Mouse (Mus musculus): ENCODE data around the gene Smyd1.
"Not testable (repeated sequence)": the region's sequence is repeated elsewhere in the genome, so short reads cannot be mapped to it uniquely, and the experiment has no call there.

Gene Smyd1

DNA sequence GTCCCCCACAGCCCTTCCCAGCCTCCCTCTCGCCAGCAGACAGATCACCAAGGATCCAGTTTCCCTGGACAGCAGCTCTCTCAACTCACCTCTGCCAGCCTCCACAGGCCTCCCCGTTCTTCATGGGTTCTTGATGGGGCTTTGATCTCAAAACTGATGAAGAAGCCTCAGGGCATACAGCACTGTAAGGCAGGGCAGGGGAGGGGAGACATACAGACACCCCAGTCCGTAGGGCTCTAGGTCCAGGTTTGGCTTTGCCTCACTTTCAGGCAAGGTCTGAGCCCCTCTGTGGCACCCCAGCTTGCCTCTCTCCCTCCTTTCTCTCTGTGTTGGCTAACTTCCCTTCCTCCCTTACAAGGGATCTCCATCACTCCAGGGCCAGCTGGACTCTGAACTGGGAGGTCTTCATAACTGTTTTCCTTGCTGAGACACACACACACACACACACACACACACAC, at the start of gene Smyd1:
Gene Smyd1 (minus strand): TSS at position 408 of the 458 bp plus-strand sequence.
- no peak for DNase-seq

DNA sequence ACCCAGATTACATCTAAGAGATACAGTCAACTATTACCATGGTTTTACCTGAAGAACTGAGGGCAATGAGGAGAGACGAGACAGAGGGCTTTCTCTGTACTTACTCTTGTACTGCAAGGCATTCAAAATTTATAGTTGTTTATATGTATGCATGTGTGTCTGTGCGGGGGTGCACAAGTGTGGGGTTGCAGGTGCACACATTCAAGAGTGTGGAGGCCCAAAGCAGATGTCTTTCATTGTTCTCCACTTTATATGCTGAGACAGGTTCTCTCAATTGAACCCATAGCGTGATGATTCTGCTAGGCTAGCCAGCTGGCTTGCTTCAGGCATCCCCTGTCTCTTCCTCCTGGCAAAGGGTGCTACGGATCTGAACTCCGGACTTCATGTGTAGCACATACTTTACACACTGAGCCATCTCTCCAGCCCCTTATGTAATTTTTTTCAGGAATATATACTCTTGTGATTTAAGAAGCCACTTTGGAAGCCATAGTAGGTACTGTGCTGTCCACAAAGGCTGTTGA, 49.1 kb upstream of the Smyd1 start:
- no peak for DNase-seq

- DNase-seq: no peak
These were observed 47.4 kb upstream of the Smyd1 start for GRCm38 (mm10) chr6:71369416-71369815.

GRCm38 (mm10) chr6:71363995-71364394, 42.0 kb upstream of the Smyd1 start:
- DNase-seq: no peak

DNA sequence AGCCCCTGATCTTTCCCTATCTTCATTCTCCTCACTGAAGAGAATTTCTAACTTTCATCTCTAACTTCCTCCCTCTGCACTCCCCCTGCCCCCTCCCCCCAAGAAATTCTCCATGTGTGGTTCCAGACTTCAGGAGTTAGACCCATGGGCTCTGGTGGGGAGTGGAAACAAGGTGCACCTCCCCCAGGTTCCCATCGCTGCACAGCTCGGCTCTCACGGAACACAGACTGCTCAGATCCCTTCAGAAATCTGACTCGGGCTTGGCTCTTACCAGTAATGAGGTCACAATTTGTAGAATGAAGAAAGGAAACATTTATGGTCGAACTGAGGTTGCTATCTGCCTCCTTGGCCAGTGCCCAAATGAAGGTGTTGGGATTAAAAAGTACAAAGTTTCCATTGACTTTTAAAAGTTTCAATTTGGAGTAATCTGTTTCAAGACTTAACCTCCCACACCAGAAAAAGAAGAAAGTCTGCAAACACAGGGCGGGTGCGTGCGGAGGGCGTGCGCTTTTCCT, 39.2 kb upstream of the Smyd1 start:
- no peak for DNase-seq

- no peak for DNase-seq
These were observed 38.7 kb upstream of the Smyd1 start for GRCm38 (mm10) chr6:71360751-71361150.

DNA sequence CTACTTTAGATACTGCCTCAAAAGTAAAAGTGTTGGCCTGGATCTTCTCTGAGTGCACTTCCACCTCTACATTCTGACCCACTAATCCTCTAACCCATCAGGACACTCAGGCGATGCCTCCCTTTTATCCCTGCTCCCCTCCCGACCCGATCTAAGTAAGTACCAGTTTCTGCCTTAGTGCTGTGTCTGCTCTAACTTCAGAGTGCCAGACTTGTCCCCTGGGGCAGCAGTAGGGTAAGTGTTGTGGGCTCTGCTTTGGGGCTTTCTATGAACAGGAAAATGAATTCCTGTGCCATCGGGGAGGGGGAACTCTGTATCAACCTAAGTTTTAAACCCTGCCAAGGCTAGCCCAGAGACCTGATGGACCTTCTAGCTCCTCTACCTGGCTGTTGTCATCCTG, 38.2 kb upstream of the Smyd1 start:
- no peak for DNase-seq

- DNase-seq: no peak
These were observed 35.5 kb upstream of the Smyd1 start for GRCm38 (mm10) chr6:71357493-71357892.

- DNase-seq: no peak
These were observed 31.7 kb upstream of the Smyd1 start for GRCm38 (mm10) chr6:71353722-71354121.

GRCm38 (mm10) chr6:71352866-71353427, 30.9 kb upstream of the Smyd1 start:
- DNase-seq: no peak

DNA sequence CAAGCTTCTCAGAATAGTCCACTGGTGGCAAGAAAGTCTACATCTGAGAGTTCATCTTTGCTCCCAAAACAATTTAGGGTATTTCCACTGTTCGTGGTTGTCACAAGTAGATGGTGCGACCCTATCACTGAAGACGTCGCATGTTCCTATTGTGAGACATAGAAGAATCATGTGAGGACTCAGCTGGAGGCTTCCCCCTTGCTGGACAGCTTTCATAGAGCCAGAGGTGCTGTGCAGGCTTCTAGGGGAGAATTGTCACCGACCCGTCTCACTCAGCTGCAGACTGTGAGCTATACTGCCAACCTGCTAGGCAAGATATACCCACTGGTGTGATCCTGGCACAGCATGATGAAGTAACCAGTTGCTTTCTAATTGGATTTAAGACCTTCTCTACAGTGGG, 30.2 kb upstream of the Smyd1 start:
- DNase-seq: no peak

DNA sequence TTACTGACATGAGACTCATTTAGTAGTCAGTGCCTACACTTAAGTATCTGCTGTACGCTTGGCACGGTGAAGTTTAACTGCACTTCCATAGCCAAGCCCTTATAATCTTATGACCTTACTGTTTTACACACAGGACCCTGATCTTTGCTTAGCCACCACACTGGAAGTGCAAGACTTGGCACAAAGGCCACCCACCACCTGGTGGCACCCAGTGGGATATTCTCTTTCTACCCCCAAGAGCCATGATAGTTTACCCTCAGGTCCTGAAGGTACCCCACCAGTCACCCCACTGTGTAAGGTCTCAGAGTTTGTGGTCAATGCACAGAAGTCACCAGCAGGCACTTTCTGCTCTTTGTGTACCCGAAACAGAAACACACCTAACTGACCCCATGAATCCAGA, 29.2 kb upstream of the Smyd1 start:
- no peak for DNase-seq

- no peak for DNase-seq
These were observed 26.0 kb upstream of the Smyd1 start for GRCm38 (mm10) chr6:71348006-71348405.

DNA sequence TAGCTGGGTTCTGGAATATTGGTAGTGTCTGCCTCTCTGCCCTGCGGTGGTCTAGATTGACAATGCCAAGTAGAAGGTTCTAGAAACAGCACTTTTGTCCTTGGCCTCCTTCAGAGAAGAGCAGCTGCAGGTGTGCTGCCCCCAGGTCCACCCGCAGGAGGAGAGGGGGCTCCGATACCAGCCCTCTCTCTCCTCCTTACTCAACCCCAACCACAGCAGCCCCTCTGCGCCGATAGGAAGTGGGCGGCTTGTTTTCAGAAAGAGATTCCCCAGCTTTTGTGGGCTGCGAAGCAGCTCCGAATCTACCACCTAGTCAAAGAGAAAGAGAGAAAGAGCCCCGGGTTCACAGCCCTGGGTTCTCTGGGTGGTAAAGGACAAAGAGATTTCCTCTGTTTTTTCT, 19.1 kb upstream of the Smyd1 start:
- DNase-seq: no peak

- no peak for DNase-seq
These were observed 17.3 kb upstream of the Smyd1 start for GRCm38 (mm10) chr6:71339351-71339750.

- DNase-seq: no peak
These were observed 16.9 kb upstream of the Smyd1 start for GRCm38 (mm10) chr6:71338941-71339340.

GRCm38 (mm10) chr6:71337666-71338065, 15.6 kb upstream of the Smyd1 start:
- no peak for DNase-seq

- no peak for DNase-seq
These were observed 11.7 kb upstream of the Smyd1 start for GRCm38 (mm10) chr6:71333578-71334273.

DNA sequence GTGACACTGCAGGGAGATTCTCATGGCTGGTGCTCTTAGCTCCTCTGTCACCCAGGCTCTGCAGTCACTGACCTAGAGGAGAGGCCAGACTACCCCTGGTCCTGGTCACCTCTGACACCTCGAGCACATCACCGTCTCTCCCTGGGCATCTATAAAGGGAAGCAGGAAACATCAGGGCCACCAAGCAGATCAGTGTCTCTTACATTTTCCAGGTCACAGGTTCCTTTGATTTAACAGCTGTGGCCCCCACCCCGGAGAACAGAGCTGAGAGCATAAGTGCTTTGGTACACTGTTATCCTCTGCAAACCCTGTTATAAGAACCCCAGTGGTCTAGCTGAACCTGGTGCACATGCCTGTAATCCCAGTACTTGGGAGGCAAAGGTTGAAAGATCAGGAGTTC, 11.0 kb upstream of the Smyd1 start:
- no peak for DNase-seq

DNA sequence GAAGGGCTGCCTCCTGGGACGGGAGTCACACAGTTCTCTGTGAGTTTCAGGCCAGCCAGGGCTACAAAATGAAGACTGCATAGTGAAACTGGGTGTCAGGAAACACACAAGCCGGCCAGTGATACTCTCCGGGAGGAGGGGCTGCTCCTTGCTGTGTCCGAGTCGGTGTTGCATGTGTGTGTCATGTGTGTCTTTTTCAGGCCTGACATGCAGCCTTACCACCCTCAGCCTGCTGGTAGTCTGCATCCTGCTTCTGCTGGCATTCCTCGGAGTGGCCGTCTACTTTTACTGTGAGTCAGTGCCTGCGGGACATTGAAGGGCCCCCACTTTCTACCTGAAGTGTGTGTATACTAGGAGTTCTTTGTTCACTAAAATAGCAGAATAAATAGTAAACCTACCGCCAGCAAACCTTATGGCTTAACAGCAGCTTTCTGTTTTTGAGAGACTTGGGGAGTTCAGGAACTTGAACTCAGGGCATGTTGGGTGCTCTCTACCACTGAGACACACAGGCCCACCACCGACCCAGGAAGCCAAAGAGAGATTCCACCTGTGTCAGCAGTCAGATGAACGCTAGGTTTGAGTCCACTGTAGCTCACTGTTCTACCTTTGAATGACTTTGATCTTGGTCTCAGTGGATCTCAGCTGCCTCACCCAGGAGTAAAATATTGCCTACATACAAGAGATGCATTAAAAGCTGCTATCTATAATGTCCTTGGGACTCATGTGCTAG, 10.4 kb upstream of the Smyd1 start:
- DNase-seq: no peak

GRCm38 (mm10) chr6:71331491-71331890, 9.5 kb upstream of the Smyd1 start:
- DNase-seq: not testable (repeated sequence)

DNA sequence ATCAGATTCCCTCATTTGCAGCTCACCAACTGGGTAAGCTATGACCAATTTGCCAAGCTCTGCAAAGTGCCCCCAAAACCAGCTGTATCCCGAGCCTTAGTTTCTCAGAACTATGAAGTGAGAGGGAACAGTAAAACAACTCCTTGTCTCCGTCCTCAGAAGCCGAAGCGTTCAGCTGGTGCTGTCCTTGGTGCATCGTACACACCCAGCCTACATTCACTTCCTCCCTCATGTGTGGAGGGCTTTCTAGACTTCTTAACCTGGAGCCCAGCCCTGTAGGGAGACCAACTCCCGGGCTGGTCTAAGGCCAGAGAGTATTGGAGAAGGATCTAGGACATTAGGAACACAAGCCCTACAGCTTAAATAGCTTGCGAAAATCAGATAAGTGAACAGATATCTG, 8.5 kb upstream of the Smyd1 start:
- no peak for DNase-seq

DNA sequence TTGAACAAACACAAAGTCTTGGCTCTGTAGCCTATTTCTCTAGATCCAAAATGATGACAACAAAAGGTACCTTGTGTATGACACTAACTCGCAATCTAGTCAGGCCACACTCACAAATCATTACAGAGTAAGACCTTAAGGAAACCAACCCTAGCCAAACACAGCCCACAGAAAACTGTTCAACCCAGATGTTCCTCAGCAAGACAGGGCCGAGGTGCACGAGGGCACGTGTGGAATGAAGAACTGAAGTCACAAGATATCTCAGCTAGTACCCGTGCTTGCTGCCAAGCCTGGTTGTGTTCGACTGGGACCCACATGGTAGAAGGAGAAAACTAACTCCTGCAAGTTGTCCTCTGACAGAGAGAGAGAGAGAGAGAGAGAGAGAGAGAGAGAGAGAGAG, 7.8 kb upstream of the Smyd1 start:
- DNase-seq: no peak

GRCm38 (mm10) chr6:71324816-71325215, 2.8 kb upstream of the Smyd1 start:
- no peak for DNase-seq

Measured in cerebellum, adult 11-12 months (tissue).